Mouse (Mus musculus) olfactory bulb, adult 2 months (tissue): ENCODE measurements around the gene Pdss2. TPM values are rescaled to one million over a fixed set of nuclear protein-coding genes. Genes with fewer than 3 reads are reported as not detected.

Experiments used
- H3K27ac ChIP-seq: fragments of 200-500 bp; 2 replicates; pipeline ENCODE4 v1.5.1; 2012; ENCODE audit warnings: low read depth, low read length; ENCODE audit not compliant: insufficient read depth
- H3K4me1 ChIP-seq: fragments of 200-500 bp; 2 replicates; pipeline ENCODE4 v1.6.1; 2012; ENCODE audit warnings: low read length; ENCODE audit not compliant: control insufficient read depth, insufficient read depth
- H3K4me3 ChIP-seq: fragments of 200-500 bp; 2 replicates; pipeline ENCODE4 v1.5.1; 2012; ENCODE audit warnings: mild to moderate bottlenecking, low read depth, low read length, moderate library complexity; ENCODE audit not compliant: insufficient read depth
- CTCF ChIP-seq: fragments of 200-500 bp; IDR thresholded peaks from 2 replicates; pipeline ENCODE4 v1.5.1; 2012; ENCODE audit warnings: low read depth, mild to moderate bottlenecking, low read length, moderate library complexity; ENCODE audit not compliant: insufficient read depth
- POLR2A ChIP-seq: fragments of 200-500 bp; IDR thresholded peaks from 2 replicates; pipeline ENCODE4 v1.6.1; 2012; ENCODE audit warnings: mild to moderate bottlenecking, low read depth, low read length, moderate library complexity; ENCODE audit not compliant: insufficient read depth
- WGBS: fragments of 180-500 bp; shearing (Covaris S2); methylation state at CpG from one replicate; pipeline ENCODE4 v1.1.7; 2018; 5-methylcytosine and 5-hydroxymethylcytosine counted together
- polyA plus RNA-seq: library from polyadenylated mRNA; stranded (reverse); fragments of >200 nt; gene quantifications from 2 replicates; pipeline ENCODE4 v1.2.4, GENCODE M21; 2012; ENCODE audit warnings: low replicate concordance; ENCODE audit not compliant: missing spikeins, insufficient read depth, insufficient read length

Pdss2 gene
- polyA plus RNA-seq, 1 experiment: not detected

DNA sequence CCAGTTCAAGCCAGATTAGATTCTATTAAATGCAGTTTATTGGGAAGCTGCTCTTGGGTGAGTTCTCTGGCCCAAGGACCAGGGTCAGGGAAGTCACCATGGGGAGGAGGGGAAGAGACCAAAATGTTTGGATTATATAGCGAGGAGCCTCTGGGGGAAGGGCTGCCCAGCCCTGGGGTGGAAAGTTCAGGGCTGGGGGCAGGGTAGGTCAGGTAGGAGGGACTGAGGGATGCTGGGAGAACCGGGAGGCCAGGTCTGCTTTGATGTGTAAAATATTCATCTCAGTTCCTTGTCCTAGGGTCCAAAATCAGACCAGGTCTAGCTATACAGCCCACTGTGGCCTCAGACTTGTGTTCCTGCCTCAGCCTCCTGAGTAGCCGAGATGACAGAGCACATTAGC, 241.9 kb downstream of the Pdss2 start:
- no peak overlapping the region for H3K4me3 ChIP-seq
- H3K4me1 ChIP-seq: no peaks in the 10 kb centered on the region
- WGBS: 87% methylated on average over 3 of the region's 3 CpGs
- TF ChIP-seq CTCF: no peak
- no peak for TF ChIP-seq POLR2A
- H3K27ac ChIP-seq: no peak overlapping the region

DNA sequence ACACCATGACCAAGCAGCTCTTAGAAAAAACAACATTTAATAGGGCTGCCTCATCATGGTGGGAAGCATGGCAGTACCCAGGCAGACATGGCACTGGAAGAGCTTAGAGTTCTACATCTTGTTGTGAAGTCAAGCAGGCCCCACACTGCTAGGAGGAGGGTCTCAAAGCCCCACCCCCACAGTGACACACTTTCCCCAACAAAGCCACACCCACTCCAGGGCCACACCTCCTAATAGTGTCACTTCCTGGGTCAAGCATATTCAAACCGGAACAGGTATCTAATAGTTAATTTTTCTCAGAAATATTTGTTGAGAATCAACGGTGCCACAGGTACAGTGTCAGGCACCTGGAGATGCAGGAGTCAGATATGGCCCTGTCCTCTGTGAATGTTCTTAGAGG, 244.9 kb downstream of the Pdss2 start:
- Histone ChIP-seq H3K4me1 (no peaks in the 10 kb centered on the region), H3K27ac (no peak overlapping the region), H3K4me3 (no peak overlapping the region)
- WGBS: 90% methylated on average over 2 of the region's 2 CpGs
- no peak for TF ChIP-seq POLR2A
- TF ChIP-seq CTCF: no peak

- Histone ChIP-seq H3K4me1 (no peaks in the 10 kb centered on the region), H3K4me3 (no peak overlapping the region), H3K27ac (no peak overlapping the region)
- TF ChIP-seq CTCF (no peak), POLR2A (no peak)
- WGBS: 47% methylated on average over 13 of the region's 13 CpGs
Measured at GRCm38 (mm10) chr10:43467659-43468058, 246.4 kb downstream of the Pdss2 start.

DNA sequence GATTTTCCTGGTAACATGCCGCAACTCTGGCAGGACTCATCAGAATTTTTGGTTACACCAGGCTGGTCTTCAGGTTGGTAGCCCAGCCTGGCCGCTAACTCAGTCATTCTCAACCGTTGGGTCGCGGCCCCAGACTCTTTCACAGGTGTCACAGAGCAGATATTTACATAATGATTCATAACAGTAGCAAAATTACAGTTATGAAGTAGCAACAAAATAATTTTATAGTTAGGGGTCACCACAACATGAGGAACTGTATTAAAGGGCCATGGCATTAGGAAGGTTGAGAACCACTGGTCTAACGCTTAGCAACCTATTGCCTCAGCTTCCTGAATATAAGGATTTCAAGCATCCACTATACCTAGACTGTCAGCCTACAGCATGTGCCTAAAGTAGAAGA, 247.0 kb downstream of the Pdss2 start:
- TF ChIP-seq POLR2A: no peak
- no peak for TF ChIP-seq CTCF
- no peak overlapping the region for H3K27ac ChIP-seq
- WGBS: 95% methylated on average over 6 of the region's 6 CpGs
- H3K4me1 ChIP-seq: no peaks in the 10 kb centered on the region
- H3K4me3 ChIP-seq: no peak overlapping the region

DNA sequence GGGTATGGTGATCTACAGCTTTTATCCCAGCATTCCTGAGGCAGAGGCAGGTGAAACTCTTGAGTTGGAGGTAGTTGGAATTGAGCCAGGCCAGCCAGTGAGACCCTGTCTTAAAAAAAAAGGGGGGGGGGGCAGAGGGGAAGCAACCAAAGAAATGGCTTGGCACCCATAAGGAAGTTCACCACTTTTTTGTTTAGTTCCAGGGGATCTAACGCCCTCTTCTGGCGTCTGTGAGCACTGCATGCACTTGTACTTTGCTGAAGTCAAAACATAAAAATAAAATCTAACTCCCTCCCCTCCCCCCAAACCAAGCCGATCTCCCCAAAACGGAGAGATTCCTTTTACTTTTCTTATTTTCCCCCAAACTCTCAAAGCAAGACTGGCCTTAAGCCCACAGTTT, 254.1 kb downstream of the Pdss2 start:
- Histone ChIP-seq H3K27ac (no peak overlapping the region), H3K4me1 (peaks cover 4% of the 10 kb centered on the region; the same call in 1 of the 2 replicates), H3K4me3 (no peak overlapping the region)
- no peak for TF ChIP-seq CTCF
- TF ChIP-seq POLR2A: no peak
- 49% methylated on average over 4 of the region's 4 CpGs for WGBS

DNA sequence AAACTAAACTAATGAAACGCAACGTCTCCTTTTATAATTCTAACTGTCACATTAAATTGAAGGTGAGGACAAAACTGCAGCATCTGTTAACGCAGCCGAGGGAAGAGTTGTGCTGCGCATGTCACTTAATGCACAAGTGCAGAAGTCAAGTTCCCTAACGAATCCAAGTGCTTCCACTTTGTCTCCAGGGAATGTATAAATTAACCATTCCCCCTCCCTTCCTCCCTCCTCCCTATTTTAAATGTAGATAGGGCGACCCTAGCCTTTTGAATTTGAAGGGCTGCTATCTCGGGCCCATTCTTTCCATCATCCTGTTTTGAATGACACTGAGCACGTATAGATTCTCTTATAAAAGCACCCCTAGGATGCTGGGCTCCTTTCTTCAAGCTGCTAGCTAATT, 256.2 kb downstream of the Pdss2 start:
- TF ChIP-seq POLR2A (no peak), CTCF (no peak)
- Histone ChIP-seq H3K27ac (no peak overlapping the region), H3K4me3 (no peak overlapping the region), H3K4me1 (peaks cover 4% of the 10 kb centered on the region; the same call in 1 of the 2 replicates)
- WGBS: 40% methylated on average over 9 of the region's 9 CpGs

GRCm38 (mm10) chr10:43477865-43478681, 256.8 kb downstream of the Pdss2 start:
- TF ChIP-seq CTCF (no peak), POLR2A (no peak)
- Histone ChIP-seq H3K4me1 (peaks cover 4% of the 10 kb centered on the region), H3K27ac (no peak overlapping the region), H3K4me3 (peak overlapping the region; percentile 82)
- WGBS: 4% methylated on average over 42 of the region's 42 CpGs

GRCm38 (mm10) chr10:43478751-43479435, 257.6 kb downstream of the Pdss2 start, which contains the start of gene Bend3:
Gene Bend3, plus strand, starts transcription at chr10:43478831.
- WGBS: 2% methylated on average over 100 of the region's 101 CpGs
- no peak for TF ChIP-seq CTCF
- Histone ChIP-seq H3K4me3 (peak within 1 kb of the TSS; percentile 82), H3K4me1 (peaks cover 12% of the 10 kb centered on the region), H3K27ac (0 out of 2 replicates have a peak within 1 kb of the TSS, but pooled peaks have one; percentile 11)
